Mouse (Mus musculus) testis, adult 2 months (tissue): ENCODE results near the gene Gm12216.

Experiments used
- CTCF ChIP-seq: fragments of 200-500 bp; IDR thresholded peaks from 2 replicates; pipeline ENCODE4 v1.5.1; 2012; ENCODE audit warnings: low read depth, mild to moderate bottlenecking, inconsistent platforms, low read length, moderate library complexity; ENCODE audit not compliant: control insufficient read depth, insufficient read depth, insufficient replicate concordance
- POLR2A ChIP-seq: fragments of 200-500 bp; IDR thresholded peaks from 2 replicates; pipeline ENCODE4 v1.6.1; 2012; ENCODE audit warnings: low read depth, mild to moderate bottlenecking, inconsistent platforms, low read length, moderate library complexity; ENCODE audit not compliant: control insufficient read depth

DNA sequence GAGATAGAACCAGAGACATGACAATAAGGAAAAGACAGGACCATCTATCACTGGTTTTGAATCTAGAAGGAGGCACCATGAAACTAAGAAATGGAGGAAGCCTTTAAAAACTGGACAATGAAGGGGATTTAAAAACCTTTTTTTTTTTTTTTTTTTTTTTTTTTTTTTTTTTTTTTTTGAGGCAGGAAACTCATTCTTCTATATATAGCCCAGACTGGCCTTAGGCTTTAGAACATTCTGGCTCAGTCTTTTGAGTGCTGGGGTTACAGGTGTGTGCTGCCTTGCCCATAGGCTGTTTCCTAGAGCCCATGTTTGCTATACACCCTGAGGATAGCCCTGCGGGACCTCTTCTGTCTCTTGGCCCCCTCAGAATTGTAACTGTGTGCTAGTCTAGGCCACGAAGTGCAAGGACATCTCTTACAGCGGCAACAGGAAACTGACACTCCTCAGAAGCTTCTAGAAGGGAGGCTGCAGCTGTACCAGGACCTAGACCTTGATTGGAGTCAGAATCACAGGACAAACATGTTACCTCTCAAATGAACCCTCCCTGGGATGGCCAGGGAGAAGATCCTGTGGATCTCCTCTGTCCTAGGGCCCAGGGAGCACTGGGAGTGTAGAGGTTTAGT, 73.6 kb downstream of the Gm12216 start:
- no peak for TF ChIP-seq CTCF
- no peak for TF ChIP-seq POLR2A
